ENCODE assay signal across 9 mouse cellular contexts in the genomic region with DNA sequence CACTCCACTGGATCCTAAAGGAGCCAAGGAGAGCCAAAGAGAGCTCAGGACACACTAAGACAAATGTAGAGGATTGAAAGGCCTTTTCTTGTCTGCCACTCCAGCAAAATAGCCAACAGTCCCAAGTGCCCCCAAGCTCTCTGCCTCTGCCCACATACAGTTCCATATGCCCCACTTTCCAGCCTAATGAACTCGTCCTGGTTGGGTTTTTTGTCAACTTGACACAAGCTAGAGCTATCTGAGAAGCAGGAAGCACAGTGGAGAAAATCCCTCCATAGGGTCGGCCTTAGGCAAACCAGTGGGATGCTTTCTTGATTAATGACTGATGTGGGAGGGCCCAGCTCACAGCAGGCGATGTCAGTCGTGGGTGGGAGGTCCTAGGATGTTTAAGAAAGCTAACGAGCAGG.
A peak's percentile ranks its signal among the peaks of the same experiment; 100 is the strongest.
DNase-seq lines count a peak whose midpoint lies in the region; ATAC-seq lines count a peak whose summit lies in the region.
"Had no signal": no experiment of that assay in that cellular context is flagged by ENCODE, and none has a peak within 500 bp of the region (broad histone marks: within the 10 kb centered on the region; RNA-seq: fewer than 3 reads in every experiment).

No protein-coding gene starts in this region.

- H3K4me1 ChIP-seq in embryonic facial prominence, embryonic 12.5 days, result peaks cover 50% of the 10 kb centered on the region
- H3K4me1 ChIP-seq in intestine, embryonic 15.5 days (replicated peaks), result peaks cover 38% of the 10 kb centered on the region

- no peaks in the 10 kb centered on the region for H3K9me3 ChIP-seq in embryonic facial prominence, embryonic 12.5 days
- H3K9me3 ChIP-seq in intestine, embryonic 15.5 days, result no peaks in the 10 kb centered on the region

- 0 out of 2 replicates have a peak, but pooled peaks cover 6% of the 10 kb centered on the region for H3K36me3 ChIP-seq in embryonic facial prominence, embryonic 12.5 days
- no peaks in the 10 kb centered on the region for H3K36me3 ChIP-seq in intestine, embryonic 15.5 days

- H3K4me2 ChIP-seq in embryonic facial prominence, embryonic 12.5 days (replicated peaks), result peak overlapping the region; percentile 43
- peak overlapping the region; percentile 51 for H3K4me2 ChIP-seq in intestine, embryonic 15.5 days (replicated peaks)

- H3K27ac ChIP-seq in embryonic facial prominence, embryonic 12.5 days, result peak overlapping the region; percentile 94
- peak overlapping the region; percentile 91 for H3K27ac ChIP-seq in intestine, embryonic 15.5 days
- H3K27ac ChIP-seq: layer of hippocampus, adult 2 months had no signal

- no peak overlapping the region for H3K9ac ChIP-seq in embryonic facial prominence, embryonic 12.5 days
- no peak overlapping the region for H3K9ac ChIP-seq in intestine, embryonic 15.5 days

- peak; percentile 48 for ATAC-seq in embryonic facial prominence, embryonic 12.5 days (ENCODE audit: insufficient number of reproducible peaks, insufficient read depth, low FRiP score, low TSS enrichment)
- ATAC-seq in intestine, embryonic 15.5 days, result peak; percentile 69
- ATAC-seq in cerebellum, adult (ENCODE audit: insufficient number of reproducible peaks, low FRiP score, low TSS enrichment), result no peak

- no peak overlapping the region; the same call in 1 of the 2 replicates for H3K4me3 ChIP-seq in embryonic facial prominence, embryonic 12.5 days
- no peak overlapping the region for H3K4me3 ChIP-seq in intestine, embryonic 15.5 days (replicated peaks)
- H3K4me3 ChIP-seq: layer of hippocampus, adult 2 months had no signal

- no peaks in the 10 kb centered on the region for H3K27me3 ChIP-seq in embryonic facial prominence, embryonic 12.5 days
- H3K27me3 ChIP-seq in intestine, embryonic 15.5 days (replicated peaks), result no peaks in the 10 kb centered on the region

- 2% methylated on average over 5 of the region's 5 CpGs for WGBS in embryonic facial prominence, embryonic 12.5 days
- 12% methylated on average over 5 of the region's 5 CpGs for WGBS in intestine, embryonic 15.5 days

- DNase-seq in kidney, postnatal 10 days, result peak; percentile 32
- no peak for DNase-seq in kidney, adult 11 months
- DNase-seq in retina, embryonic 14.5 days (ENCODE audit: low spot score), result peak; percentile 71
- DNase-seq in frontal cortex, postnatal 36 days (ENCODE audit: low spot score in 2 of 2), result no peak
- DNase-seq in thymus, adult 18-20 months, result no peak

Comparison
In these comparisons a context has a peak if more than half of its experiments do, and no peak if none do; other contexts are left out.
1. DNase-seq: peak in kidney, postnatal 10 days (single experiment) and retina, embryonic 14.5 days (single experiment); none in kidney, adult 11 months (single experiment), frontal cortex, postnatal 36 days (0 of 2) and thymus, adult 18-20 months (0 of 2).